Mouse (Mus musculus): ENCODE measurements around the gene Gm2663. TPM values are rescaled to one million over a fixed set of nuclear protein-coding genes. Genes with fewer than 3 reads are reported as not detected.

Gene Gm2663
- total RNA-seq, 2 experiments from 2014 or later, result 36.2 TPM; not detected in 1

Other genes with a start within 250 kb of the Gm2663 start
- not detected for gene Moxd2, start 112.0 kb downstream of the Gm2663 start, total RNA-seq (2021)
- gene Prss58, start 99.1 kb downstream of the Gm2663 start, total RNA-seq (2021), result not detected
- gene 1700074P13Rik, start 58.9 kb downstream of the Gm2663 start, total RNA-seq (2021), result not detected
- gene Gm4744, start 47.6 kb downstream of the Gm2663 start, total RNA-seq (2021), result under 1 TPM in 1 of 2 experiments, not detected in 1; 0.64 TPM
- gene 1810009J06Rik, start 34.7 kb downstream of the Gm2663 start, total RNA-seq (2021), result 10 to 100 TPM in 1 of 2 experiments, not detected in 1; 38.4 TPM
- gene 2210010C04Rik, start 36.0 kb upstream of the Gm2663 start, total RNA-seq (2021), result 100 to 1,000 TPM in 1 of 2 experiments, not detected in 1; 358 TPM